Mouse (Mus musculus): ENCODE results near the gene Tk1. TPM values are rescaled to one million over a fixed set of nuclear protein-coding genes. Genes with fewer than 3 reads are reported as not detected.

The Tk1 gene
- polyA plus RNA-seq, 2 experiments: 135 to 136 TPM

- Histone ChIP-seq H3K4me2 (ENCODE audit: low read depth) (peak overlapping the region; percentile 84), H3K36me3 (replicated peaks; ENCODE audit: control insufficient read depth, insufficient read depth, low read depth) (peaks cover 62% of the 10 kb centered on the region), H3K4me1 (replicated peaks; ENCODE audit: control insufficient read depth in 2 of 2, insufficient read depth in 2 of 2, low read length in 1 of 2) (peaks cover 13 to 17% of the 10 kb centered on the region in 2 experiments), H3K4me3 (ENCODE audit: insufficient read depth in 1 of 2, low read depth in 2 of 2, low read length in 2 of 2) (peak overlapping the region; percentile 70 to 72), H3K9ac (replicated peaks) (peak overlapping the region; percentile 94), H3K27ac (peak overlapping the region; percentile 77), H3K27me3 (ENCODE audit: control insufficient read depth, insufficient read depth, low read length) (no peaks in the 10 kb centered on the region), H3K9me3 (ENCODE audit: control insufficient read depth, low read length) (no peaks in the 10 kb centered on the region)
- peak in 2 of 3 experiments; percentile 72 to 80 for DNase-seq (ENCODE audit: low read depth in 3 of 3, low spot score in 3 of 3)
- TF ChIP-seq CTCF (IDR thresholded peaks at IDR 0.05; ENCODE audit: low read depth) (peak; percentile 78), EP300 (IDR thresholded peaks at IDR 0.05; ENCODE audit: low read depth) (no peak)
- under 1% methylated on average over 21 of the region's 21 CpGs for WGBS (ENCODE audit: insufficient replicate concordance)
- peak; percentile 72 for ATAC-seq (ENCODE audit: insufficient read depth)
These were observed 15.4 kb downstream of the Tk1 start for GRCm38 (mm10) chr11:117810401-117811046.

GRCm38 (mm10) chr11:117809407-117810311, 16.2 kb downstream of the Tk1 start, which contains the start of the genes Gm20708 and Syngr2:
Gm20708 (plus strand) TSS chr11:117809668.
Syngr2 (plus strand) TSS chr11:117809668.
- WGBS (ENCODE audit: insufficient replicate concordance): under 1% methylated on average over 75 of the region's 75 CpGs
- DNase-seq (ENCODE audit: low read depth in 3 of 3, low spot score in 3 of 3) (no peak), ATAC-seq (ENCODE audit: insufficient read depth) (peak; percentile 71)
- Histone ChIP-seq H3K27me3 (ENCODE audit: control insufficient read depth, insufficient read depth, low read length) (no peaks in the 10 kb centered on the region), H3K4me1 (replicated peaks; ENCODE audit: control insufficient read depth in 2 of 2, insufficient read depth in 2 of 2, low read length in 1 of 2) (peaks cover 13 to 17% of the 10 kb centered on the region in 2 experiments), H3K27ac (peak within 1 kb of the TSS; percentile 77), H3K9ac (replicated peaks) (peak within 1 kb of the TSS; percentile 94), H3K4me3 (ENCODE audit: insufficient read depth in 1 of 2, low read depth in 2 of 2, low read length in 2 of 2) (peak within 1 kb of the TSS; percentile 70 to 72), H3K9me3 (ENCODE audit: control insufficient read depth, low read length) (no peaks in the 10 kb centered on the region), H3K36me3 (replicated peaks; ENCODE audit: control insufficient read depth, insufficient read depth, low read depth) (peaks cover 61% of the 10 kb centered on the region), H3K4me2 (ENCODE audit: low read depth) (peak within 1 kb of the TSS; percentile 84)
- TF ChIP-seq CTCF (IDR thresholded peaks at IDR 0.05; ENCODE audit: low read depth) (no peak), EP300 (IDR thresholded peaks at IDR 0.05; ENCODE audit: low read depth) (peak; percentile 20; the same call in 1 of the 2 replicates)

- no peaks in the 10 kb centered on the region for H3K27me3 ChIP-seq (ENCODE audit: control insufficient read depth, insufficient read depth, low read length)
- no peak overlapping the region for H3K9ac ChIP-seq (replicated peaks)
- whole genome bisulfite sequencing (ENCODE audit: insufficient replicate concordance): 91% methylated on average over 6 of the region's 6 CpGs
- ATAC-seq (ENCODE audit: insufficient read depth) (no peak), DNase-seq (ENCODE audit: low read depth in 3 of 3, low spot score in 3 of 3) (no peak)
- no peak overlapping the region for H3K4me2 ChIP-seq (ENCODE audit: low read depth)
- peaks cover 21 to 25% of the 10 kb centered on the region in 2 experiments for H3K4me1 ChIP-seq (replicated peaks; ENCODE audit: control insufficient read depth in 2 of 2, insufficient read depth in 2 of 2, low read length in 1 of 2)
- H3K4me3 ChIP-seq (ENCODE audit: insufficient read depth in 1 of 2, low read depth in 2 of 2, low read length in 2 of 2): no peak overlapping the region
- no peak overlapping the region for H3K27ac ChIP-seq
- H3K9me3 ChIP-seq (ENCODE audit: control insufficient read depth, low read length): no peaks in the 10 kb centered on the region
- TF ChIP-seq EP300 (IDR thresholded peaks at IDR 0.05; ENCODE audit: low read depth) (no peak), CTCF (IDR thresholded peaks at IDR 0.05; ENCODE audit: low read depth) (no peak)
- H3K36me3 ChIP-seq (replicated peaks; ENCODE audit: control insufficient read depth, insufficient read depth, low read depth): peaks cover 61% of the 10 kb centered on the region
These were observed 19.1 kb downstream of the Tk1 start for GRCm38 (mm10) chr11:117806781-117807180.

DNA sequence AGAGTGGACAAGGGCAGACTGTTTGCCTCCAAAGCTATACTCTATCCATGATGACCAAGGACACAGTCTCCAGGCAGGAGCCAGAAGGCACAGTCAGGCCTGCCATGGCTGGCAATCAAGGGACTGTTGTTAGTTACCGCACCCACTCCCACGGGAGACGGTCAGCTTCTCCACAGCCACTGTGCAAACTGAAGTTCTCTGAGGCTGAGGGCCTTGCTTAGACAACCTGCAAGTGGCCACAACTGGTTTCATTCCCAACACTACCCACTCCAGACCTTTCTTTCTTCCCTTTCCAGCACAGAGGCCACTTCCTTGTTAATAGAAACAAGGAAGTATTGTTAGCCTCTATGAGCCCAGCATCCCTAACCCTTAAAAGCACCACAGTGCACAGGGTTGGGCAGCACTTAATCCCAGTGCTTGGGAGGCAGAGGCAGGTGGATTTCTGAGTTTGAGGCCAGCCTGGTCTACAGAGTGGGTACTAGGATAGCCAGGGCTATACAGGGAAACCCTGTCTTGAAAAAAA, 22.7 kb downstream of the Tk1 start:
- peak overlapping the region; percentile 47; the same call in 1 of the 2 replicates for H3K9ac ChIP-seq (replicated peaks)
- TF ChIP-seq EP300 (IDR thresholded peaks at IDR 0.05; ENCODE audit: low read depth) (no peak), CTCF (IDR thresholded peaks at IDR 0.05; ENCODE audit: low read depth) (no peak)
- ATAC-seq (ENCODE audit: insufficient read depth) (no peak), DNase-seq (ENCODE audit: low read depth in 3 of 3, low spot score in 3 of 3) (no peak)
- H3K4me1 ChIP-seq (replicated peaks; ENCODE audit: control insufficient read depth in 2 of 2, insufficient read depth in 2 of 2, low read length in 1 of 2): peaks cover 29 to 30% of the 10 kb centered on the region in 2 experiments
- H3K4me2 ChIP-seq (ENCODE audit: low read depth): peak overlapping the region; percentile 87
- H3K27ac ChIP-seq: peak overlapping the region; percentile 22; the same call in 1 of the 2 replicates
- H3K36me3 ChIP-seq (replicated peaks; ENCODE audit: control insufficient read depth, insufficient read depth, low read depth): peaks cover 85% of the 10 kb centered on the region
- no peaks in the 10 kb centered on the region for H3K27me3 ChIP-seq (ENCODE audit: control insufficient read depth, insufficient read depth, low read length)
- no peaks in the 10 kb centered on the region for H3K9me3 ChIP-seq (ENCODE audit: control insufficient read depth, low read length)
- WGBS (ENCODE audit: insufficient replicate concordance): 87% methylated on average over 3 of the region's 3 CpGs
- H3K4me3 ChIP-seq (ENCODE audit: insufficient read depth in 1 of 2, low read depth in 2 of 2, low read length in 2 of 2): peak overlapping the region; percentile 11 to 22; a peak in 3 of 4 replicates
